Mouse (Mus musculus) ES-E14 (cell line): ENCODE results near the gene Prdm13. TPM values are rescaled to one million over a fixed set of nuclear protein-coding genes. Genes with fewer than 3 reads are reported as not detected.

Source experiments
- DNase-seq: peaks from one replicate; pipeline ENCODE4 v3.0.0-alpha.2; 2013; ENCODE audit warnings: low read depth, low spot score
- H3K27ac ChIP-seq: 2 replicates; pipeline ENCODE4 v1.5.1; 2012; ENCODE audit warnings: low read depth, mild to moderate bottlenecking, low read length, moderate library complexity, mixed read lengths; ENCODE audit not compliant: poor library complexity, insufficient read depth, severe bottlenecking
- H3K36me3 ChIP-seq: 2 replicates; pipeline ENCODE4 v1.6.1; 2012; ENCODE audit warnings: mild to moderate bottlenecking, low read length, moderate library complexity, mixed read lengths; ENCODE audit not compliant: control insufficient read depth, poor library complexity, insufficient read depth, severe bottlenecking
- H3K4me1 ChIP-seq, 2 experiments: fragments of 150-350 bp in 1 of 2; sonication (generic) in 1 of 2; 2 replicates each; pipeline ENCODE4 v1.6.1; 2012; ENCODE audit warnings: low read length in 2 of 2, mild to moderate bottlenecking in 1 of 2, mixed read lengths in 1 of 2; ENCODE audit not compliant: control insufficient read depth in 2 of 2, insufficient read depth in 2 of 2, poor library complexity in 1 of 2
- H3K4me3 ChIP-seq, 2 experiments: fragments of 150-350 bp in 1 of 2; sonication (generic) in 1 of 2; 2 replicates each; pipeline ENCODE4 v1.5.1; 2012; ENCODE audit warnings: low read length in 2 of 2, low read depth in 1 of 2, mild to moderate bottlenecking in 1 of 2, mixed read lengths in 1 of 2; ENCODE audit not compliant: insufficient read depth in 1 of 2, poor library complexity in 1 of 2, severe bottlenecking in 1 of 2
- H3K9ac ChIP-seq: 2 replicates; pipeline ENCODE4 v1.6.1; 2012; ENCODE audit warnings: low read depth, mild to moderate bottlenecking, low read length, mixed read lengths; ENCODE audit not compliant: poor library complexity, insufficient read depth, severe bottlenecking
- H3K9me3 ChIP-seq: fragments of 150-350 bp; sonication (generic); 2 replicates; pipeline ENCODE4 v1.6.1; 2012; ENCODE audit warnings: low read depth, mild to moderate bottlenecking, low read length; ENCODE audit not compliant: control insufficient read depth, insufficient read depth
- CHD2 ChIP-seq: IDR thresholded peaks from 2 replicates; pipeline ENCODE4 v1.6.1; 2014; ENCODE audit warnings: mild to moderate bottlenecking, low read depth, low read length, inconsistent platforms
- HCFC1 ChIP-seq: IDR thresholded peaks from 2 replicates; pipeline ENCODE4 v1.6.1; 2012; ENCODE audit warnings: low read length, inconsistent platforms, borderline replicate concordance; ENCODE audit not compliant: insufficient read depth
- MAFK ChIP-seq: IDR thresholded peaks from 2 replicates; pipeline ENCODE4 v1.6.1; 2014; ENCODE audit warnings: mild to moderate bottlenecking, low read depth, low read length, inconsistent platforms; ENCODE audit not compliant: insufficient read depth
- ZC3H11A ChIP-seq: IDR thresholded peaks from 2 replicates; pipeline ENCODE4 v1.6.1; 2012; ENCODE audit warnings: low read depth, mild to moderate bottlenecking, inconsistent platforms, low read length, borderline replicate concordance
- ZNF384 ChIP-seq: IDR thresholded peaks from 2 replicates; pipeline ENCODE4 v1.6.1; 2012; ENCODE audit warnings: low read depth, low read length, inconsistent platforms
- in situ Hi-C, 2 experiments: fragments of 600-800 bp; cut with MboI; formaldehyde crosslinking; loops; one replicate each; pipeline ENCODE4 v1.15.1; 2025; ENCODE audit warnings: low sequenced_read_pairs in 2 of 2, inconsistent platforms in 1 of 2; ENCODE audit not compliant: unreplicated experiment in 2 of 2
- total RNA-seq: library from RNA; depleted of rRNA; stranded (reverse); fragments of 300-350 nt; gene quantifications from 2 replicates; pipeline ENCODE4 v1.2.3, GENCODE M21; 2012

Prdm13 gene
- total RNA-seq, 1 experiment, result 0.27 TPM

- H3K27ac ChIP-seq, result no peak overlapping the region
- DNase-seq, result no peak
- H3K36me3 ChIP-seq, result no peaks in the 10 kb centered on the region
- H3K4me1 ChIP-seq, result no peaks in the 10 kb centered on the region
- H3K4me3 ChIP-seq, result no peak overlapping the region
- H3K9me3 ChIP-seq, result no peaks in the 10 kb centered on the region
- H3K9ac ChIP-seq, result no peak overlapping the region
- in situ Hi-C loops, result loop anchor here in 1 of 2 experiments (10.0 kb wide), 1 partner anchor 810 kb away; no protein-coding TSS in a partner anchor
- no peak for TF ChIP-seq ZNF384
- TF ChIP-seq ZC3H11A, result no peak
- TF ChIP-seq CHD2, result no peak
- no peak for TF ChIP-seq HCFC1
- TF ChIP-seq MAFK, result no peak
These were observed 1.3 kb downstream of the Prdm13 start for GRCm38 (mm10) chr4:21684341-21684970.

DNA sequence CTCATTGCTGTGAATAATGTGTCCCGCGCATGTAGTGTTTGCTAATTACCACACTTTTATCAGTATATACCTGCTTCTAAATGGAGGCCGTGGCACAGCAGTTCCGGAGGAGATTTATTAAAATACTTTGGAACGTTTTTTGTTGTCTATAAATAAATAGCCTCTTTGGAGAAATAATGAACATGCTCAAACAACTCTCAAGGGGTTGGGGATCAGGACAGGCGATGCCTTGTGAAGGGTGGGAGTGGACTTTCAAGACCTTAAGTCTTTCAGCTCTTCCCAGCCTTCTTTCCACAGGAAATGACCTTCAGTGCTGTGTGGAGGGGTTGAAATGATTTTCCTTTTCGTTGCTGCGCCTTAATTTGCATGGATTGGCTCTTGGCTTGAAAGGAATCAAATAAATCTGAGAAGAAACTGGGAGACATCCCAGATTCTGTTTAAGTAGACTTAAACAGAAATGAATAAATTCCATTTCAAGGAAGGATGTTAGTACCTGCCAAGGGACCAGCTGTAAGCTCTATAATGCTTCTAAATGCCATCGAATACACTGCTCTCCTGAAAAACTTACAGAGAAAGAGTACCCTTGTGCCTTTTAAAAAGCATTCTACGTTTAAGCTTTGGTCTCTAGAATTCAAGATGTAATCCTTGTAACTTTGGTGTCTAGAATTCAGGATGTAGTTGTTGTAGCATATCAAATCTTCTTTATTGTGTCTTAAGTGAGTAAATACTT lies 3.2 kb downstream of the Prdm13 start:
- no peaks in the 10 kb centered on the region for H3K4me1 ChIP-seq
- TF ChIP-seq ZC3H11A, result no peak
- no peak for TF ChIP-seq HCFC1
- TF ChIP-seq CHD2, result no peak
- TF ChIP-seq MAFK, result no peak
- no peak for TF ChIP-seq ZNF384
- DNase-seq, result no peak

DNA sequence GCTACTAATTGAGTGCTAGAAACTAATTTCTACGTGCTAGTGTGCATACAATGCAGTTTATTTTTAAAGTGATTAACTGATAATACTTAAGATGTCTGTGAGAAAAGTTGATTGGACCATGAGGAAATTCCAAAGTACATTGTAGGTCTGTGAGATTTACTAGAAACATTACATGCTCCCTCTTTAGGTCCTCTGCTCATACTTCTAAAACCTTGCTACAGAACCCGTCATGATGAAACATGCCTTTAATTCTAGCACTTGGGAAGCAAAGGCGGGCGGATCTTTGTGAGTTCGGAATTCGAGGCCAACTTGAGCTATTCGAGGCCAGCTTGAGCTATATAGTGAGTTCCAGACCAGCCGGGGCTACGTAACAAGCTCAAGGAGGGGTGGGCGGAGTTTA lies 4.8 kb downstream of the Prdm13 start:
- in situ Hi-C loops, result loop anchor here in 1 of 2 experiments (10.0 kb wide), 1 partner anchor 814 kb away; no protein-coding TSS in a partner anchor
- TF ChIP-seq MAFK (no peak), HCFC1 (no peak), ZNF384 (no peak)
- Histone ChIP-seq H3K4me1 (no peaks in the 10 kb centered on the region), H3K4me3 (no peak overlapping the region), H3K36me3 (no peaks in the 10 kb centered on the region), H3K9me3 (no peaks in the 10 kb centered on the region), H3K27ac (no peak overlapping the region), H3K9ac (no peak overlapping the region)
- no peak for DNase-seq

More for the DNA sequence above, 3.2 kb downstream of the Prdm13 start:
- no peak overlapping the region for H3K27ac ChIP-seq
- no peaks in the 10 kb centered on the region for H3K9me3 ChIP-seq
- in situ Hi-C loops, result loop anchor here in 1 of 2 experiments (10.0 kb wide), 1 partner anchor 812 kb away; no protein-coding TSS in a partner anchor
- no peak overlapping the region for H3K9ac ChIP-seq
- H3K36me3 ChIP-seq, result no peaks in the 10 kb centered on the region
- H3K4me3 ChIP-seq, result no peak overlapping the region

GRCm38 (mm10) chr4:21679624-21680480 lies 5.9 kb downstream of the Prdm13 start:
- H3K9me3 ChIP-seq, result no peaks in the 10 kb centered on the region
- H3K4me1 ChIP-seq, result no peaks in the 10 kb centered on the region
- H3K36me3 ChIP-seq, result no peaks in the 10 kb centered on the region
- TF ChIP-seq HCFC1 (no peak), ZC3H11A (no peak), ZNF384 (no peak), CHD2 (no peak), MAFK (no peak)
- in situ Hi-C loops, result loop anchor here in 1 of 2 experiments (10.0 kb wide), 1 partner anchor 815 kb away; no protein-coding TSS in a partner anchor
- no peak overlapping the region for H3K27ac ChIP-seq
- H3K9ac ChIP-seq, result peak overlapping the region; percentile 77
- H3K4me3 ChIP-seq, result peak overlapping the region; percentile 59 to 69
- no peak for DNase-seq
